Mouse (Mus musculus): ENCODE results near the gene Sec14l3.

GRCm38 (mm10) chr11:4036365-4037084 lies 28.1 kb upstream of the Sec14l3 start:
- TF ChIP-seq MYOD1 (IDR thresholded peaks at IDR 0.05; ENCODE audit: control insufficient read depth, insufficient read length, low read depth) (no peak), USF1 (IDR thresholded peaks at IDR 0.05; ENCODE audit: low read depth) (no peak), CTCF (IDR thresholded peaks at IDR 0.05; ENCODE audit: control insufficient read depth, insufficient read depth, insufficient read length) (no peak)

All from C2C12 (cell line).